Mouse (Mus musculus): ENCODE data around the gene Lrrc25. TPM values are rescaled to one million over a fixed set of nuclear protein-coding genes. Genes with fewer than 3 reads are reported as not detected.

Gene Lrrc25
- polyA plus RNA-seq, 1 experiment: 1.4 TPM

GRCm38 (mm10) chr8:70648921-70649320 lies 33.0 kb downstream of the Lrrc25 start:
- TF ChIP-seq CTCF (IDR thresholded peaks at IDR 0.05; ENCODE audit: control insufficient read depth, insufficient read depth, insufficient replicate concordance, low read depth, low read length): no peak
- no peak for TF ChIP-seq POLR2A (IDR thresholded peaks at IDR 0.05; ENCODE audit: control insufficient read depth, low read depth, low read length)
- Histone ChIP-seq H3K36me3 (ENCODE audit: control insufficient read depth, insufficient read depth, low read length) (no peaks in the 10 kb centered on the region), H3K27me3 (ENCODE audit: control insufficient read depth, insufficient read depth, low read length) (no peaks in the 10 kb centered on the region), H3K4me1 (ENCODE audit: control insufficient read depth, insufficient read depth, low read length) (peaks cover 3% of the 10 kb centered on the region), H3K4me3 (ENCODE audit: control insufficient read depth, low read depth, low read length) (no peak overlapping the region), H3K27ac (ENCODE audit: control insufficient read depth, insufficient read depth, low read depth, low read length) (no peak overlapping the region)

GRCm38 (mm10) chr8:70649324-70649723 lies 33.4 kb downstream of the Lrrc25 start:
- Histone ChIP-seq H3K27me3 (ENCODE audit: control insufficient read depth, insufficient read depth, low read length) (no peaks in the 10 kb centered on the region), H3K36me3 (ENCODE audit: control insufficient read depth, insufficient read depth, low read length) (no peaks in the 10 kb centered on the region), H3K4me1 (ENCODE audit: control insufficient read depth, insufficient read depth, low read length) (peaks cover 3% of the 10 kb centered on the region), H3K27ac (ENCODE audit: control insufficient read depth, insufficient read depth, low read depth, low read length) (no peak overlapping the region), H3K4me3 (ENCODE audit: control insufficient read depth, low read depth, low read length) (no peak overlapping the region)
- no peak for TF ChIP-seq POLR2A (IDR thresholded peaks at IDR 0.05; ENCODE audit: control insufficient read depth, low read depth, low read length)
- no peak for TF ChIP-seq CTCF (IDR thresholded peaks at IDR 0.05; ENCODE audit: control insufficient read depth, insufficient read depth, insufficient replicate concordance, low read depth, low read length)

- Histone ChIP-seq H3K4me3 (ENCODE audit: control insufficient read depth, low read depth, low read length) (no peak overlapping the region), H3K4me1 (ENCODE audit: control insufficient read depth, insufficient read depth, low read length) (peaks cover 3% of the 10 kb centered on the region), H3K27me3 (ENCODE audit: control insufficient read depth, insufficient read depth, low read length) (no peaks in the 10 kb centered on the region), H3K27ac (ENCODE audit: control insufficient read depth, insufficient read depth, low read depth, low read length) (no peak overlapping the region), H3K36me3 (ENCODE audit: control insufficient read depth, insufficient read depth, low read length) (no peaks in the 10 kb centered on the region)
- TF ChIP-seq CTCF (IDR thresholded peaks at IDR 0.05; ENCODE audit: control insufficient read depth, insufficient read depth, insufficient replicate concordance, low read depth, low read length): no peak
- no peak for TF ChIP-seq POLR2A (IDR thresholded peaks at IDR 0.05; ENCODE audit: control insufficient read depth, low read depth, low read length)
Measured at GRCm38 (mm10) chr8:70650351-70650750, 34.4 kb downstream of the Lrrc25 start.

GRCm38 (mm10) chr8:70653226-70653625 lies 37.3 kb downstream of the Lrrc25 start:
- no peaks in the 10 kb centered on the region for H3K27me3 ChIP-seq (ENCODE audit: control insufficient read depth, insufficient read depth, low read length)
- no peaks in the 10 kb centered on the region; the same call in none of the 2 replicates for H3K4me1 ChIP-seq (ENCODE audit: control insufficient read depth, insufficient read depth, low read length)
- TF ChIP-seq POLR2A (IDR thresholded peaks at IDR 0.05; ENCODE audit: control insufficient read depth, low read depth, low read length) (no peak), CTCF (IDR thresholded peaks at IDR 0.05; ENCODE audit: control insufficient read depth, insufficient read depth, insufficient replicate concordance, low read depth, low read length) (peak; percentile 68; the same call in 1 of the 2 replicates)
- no peak overlapping the region for H3K27ac ChIP-seq (ENCODE audit: control insufficient read depth, insufficient read depth, low read depth, low read length)
- H3K36me3 ChIP-seq (ENCODE audit: control insufficient read depth, insufficient read depth, low read length): no peaks in the 10 kb centered on the region
- H3K4me3 ChIP-seq (ENCODE audit: control insufficient read depth, low read depth, low read length): no peak overlapping the region

GRCm38 (mm10) chr8:70654121-70654520 lies 38.2 kb downstream of the Lrrc25 start:
- H3K36me3 ChIP-seq (ENCODE audit: control insufficient read depth, insufficient read depth, low read length): no peaks in the 10 kb centered on the region
- H3K27ac ChIP-seq (ENCODE audit: control insufficient read depth, insufficient read depth, low read depth, low read length): no peak overlapping the region
- no peak overlapping the region for H3K4me3 ChIP-seq (ENCODE audit: control insufficient read depth, low read depth, low read length)
- TF ChIP-seq CTCF (IDR thresholded peaks at IDR 0.05; ENCODE audit: control insufficient read depth, insufficient read depth, insufficient replicate concordance, low read depth, low read length) (no peak), POLR2A (IDR thresholded peaks at IDR 0.05; ENCODE audit: control insufficient read depth, low read depth, low read length) (no peak)
- no peaks in the 10 kb centered on the region for H3K27me3 ChIP-seq (ENCODE audit: control insufficient read depth, insufficient read depth, low read length)
- H3K4me1 ChIP-seq (ENCODE audit: control insufficient read depth, insufficient read depth, low read length): peaks cover 4% of the 10 kb centered on the region

GRCm38 (mm10) chr8:70655469-70655868 lies 39.5 kb downstream of the Lrrc25 start:
- Histone ChIP-seq H3K4me1 (ENCODE audit: control insufficient read depth, insufficient read depth, low read length) (peaks cover 10% of the 10 kb centered on the region), H3K4me3 (ENCODE audit: control insufficient read depth, low read depth, low read length) (no peak overlapping the region), H3K36me3 (ENCODE audit: control insufficient read depth, insufficient read depth, low read length) (no peaks in the 10 kb centered on the region), H3K27me3 (ENCODE audit: control insufficient read depth, insufficient read depth, low read length) (no peaks in the 10 kb centered on the region), H3K27ac (ENCODE audit: control insufficient read depth, insufficient read depth, low read depth, low read length) (no peak overlapping the region)
- no peak for TF ChIP-seq POLR2A (IDR thresholded peaks at IDR 0.05; ENCODE audit: control insufficient read depth, low read depth, low read length)
- TF ChIP-seq CTCF (IDR thresholded peaks at IDR 0.05; ENCODE audit: control insufficient read depth, insufficient read depth, insufficient replicate concordance, low read depth, low read length): no peak

GRCm38 (mm10) chr8:70656193-70656790 lies 40.3 kb downstream of the Lrrc25 start:
- no peaks in the 10 kb centered on the region for H3K36me3 ChIP-seq (ENCODE audit: control insufficient read depth, insufficient read depth, low read length)
- no peak overlapping the region for H3K27ac ChIP-seq (ENCODE audit: control insufficient read depth, insufficient read depth, low read depth, low read length)
- TF ChIP-seq POLR2A (IDR thresholded peaks at IDR 0.05; ENCODE audit: control insufficient read depth, low read depth, low read length) (no peak), CTCF (IDR thresholded peaks at IDR 0.05; ENCODE audit: control insufficient read depth, insufficient read depth, insufficient replicate concordance, low read depth, low read length) (no peak)
- no peaks in the 10 kb centered on the region for H3K27me3 ChIP-seq (ENCODE audit: control insufficient read depth, insufficient read depth, low read length)
- H3K4me1 ChIP-seq (ENCODE audit: control insufficient read depth, insufficient read depth, low read length): peaks cover 10% of the 10 kb centered on the region
- no peak overlapping the region for H3K4me3 ChIP-seq (ENCODE audit: control insufficient read depth, low read depth, low read length)

Measured in testis, adult 2 months (tissue).